Mouse (Mus musculus) limb, embryonic 12.5 days (tissue): ENCODE measurements around the gene Cacnb2. TPM values are rescaled to one million over a fixed set of nuclear protein-coding genes. Genes with fewer than 3 reads are reported as not detected.
A peak's percentile ranks its signal among the peaks of the same experiment; 100 is the strongest.

Source experiments
- ATAC-seq: fragments of 200-750 bp; cut with Nextera tagmentation; 2 replicates; pipeline ENCODE4 v1.8.0; 2017; ENCODE audit warnings: low read depth, moderate TSS enrichment; ENCODE audit not compliant: insufficient number of reproducible peaks, insufficient read depth, low FRiP score, low TSS enrichment
- H3K27ac ChIP-seq: fragments of 300-500 bp; sonication (generic); 2 replicates; pipeline ENCODE4 v1.5.1; 2016; ENCODE audit warnings: mild to moderate bottlenecking, moderate library complexity
- H3K27me3 ChIP-seq: fragments of 300-500 bp; sonication (generic); 2 replicates; pipeline ENCODE4 v1.6.1; 2016; ENCODE audit warnings: mild to moderate bottlenecking, moderate library complexity
- H3K36me3 ChIP-seq: fragments of 300-500 bp; sonication (generic); 2 replicates; pipeline ENCODE4 v1.6.1; 2016; ENCODE audit warnings: mild to moderate bottlenecking, moderate library complexity
- H3K4me1 ChIP-seq: fragments of 300-500 bp; sonication (generic); replicated peaks from 2 replicates; pipeline ENCODE4 v1.6.1; 2016
- H3K4me2 ChIP-seq: fragments of 300-500 bp; sonication (generic); 2 replicates; pipeline ENCODE4 v1.6.1; 2016; ENCODE audit warnings: mild to moderate bottlenecking, moderate library complexity
- H3K4me3 ChIP-seq: fragments of 300-500 bp; sonication (generic); replicated peaks from 2 replicates; pipeline ENCODE4 v1.5.1; 2016; ENCODE audit warnings: mild to moderate bottlenecking
- H3K9ac ChIP-seq: fragments of 300-500 bp; sonication (generic); replicated peaks from 2 replicates; pipeline ENCODE4 v1.6.1; 2016; ENCODE audit warnings: mild to moderate bottlenecking, moderate library complexity
- H3K9me3 ChIP-seq: fragments of 300-500 bp; sonication (generic); 2 replicates; pipeline ENCODE4 v1.6.1; 2016; ENCODE audit warnings: mild to moderate bottlenecking, moderate library complexity
- WGBS: fragments of 180-500 bp; shearing (Covaris S2); methylation state at CpG from one replicate; pipeline ENCODE4 v1.1.7; 2016; 5-methylcytosine and 5-hydroxymethylcytosine counted together
- polyA plus RNA-seq: library from polyadenylated mRNA; unstranded; fragments of >200 nt; fragmentation: Nextera tagmentation; extraction: Ambion mirVana; gene quantifications from 2 replicates; pipeline ENCODE4 v1.2.1, GENCODE M21; 2016

The Cacnb2 gene
- polyA plus RNA-seq, 1 experiment from 2014 or later, result 3.0 TPM

- Histone ChIP-seq H3K27me3 (no peaks in the 10 kb centered on the region), H3K4me1 (no peaks in the 10 kb centered on the region), H3K36me3 (no peaks in the 10 kb centered on the region), H3K9me3 (no peaks in the 10 kb centered on the region), H3K4me2 (no peak overlapping the region), H3K4me3 (no peak overlapping the region), H3K27ac (no peak overlapping the region), H3K9ac (no peak overlapping the region)
- 74% methylated on average over 3 of the region's 3 CpGs for WGBS
- ATAC-seq, result no peak
Observed at GRCm38 (mm10) chr2:14774857-14775495, 172.1 kb downstream of the Cacnb2 start.

- no peak overlapping the region for H3K27ac ChIP-seq
- no peak overlapping the region for H3K9ac ChIP-seq
- H3K9me3 ChIP-seq, result no peaks in the 10 kb centered on the region
- ATAC-seq, result no peak
- no peaks in the 10 kb centered on the region for H3K36me3 ChIP-seq
- no peak overlapping the region for H3K4me2 ChIP-seq
- no peaks in the 10 kb centered on the region for H3K27me3 ChIP-seq
- H3K4me3 ChIP-seq, result no peak overlapping the region
- WGBS, result 88% methylated on average over 2 of the region's 2 CpGs
- H3K4me1 ChIP-seq, result no peaks in the 10 kb centered on the region
Observed at GRCm38 (mm10) chr2:14787983-14788382, 185.1 kb downstream of the Cacnb2 start.

- no peaks in the 10 kb centered on the region for H3K9me3 ChIP-seq
- H3K4me2 ChIP-seq, result no peak overlapping the region
- ATAC-seq, result no peak
- no peak overlapping the region for H3K27ac ChIP-seq
- H3K27me3 ChIP-seq, result no peaks in the 10 kb centered on the region
- no peaks in the 10 kb centered on the region for H3K36me3 ChIP-seq
- H3K9ac ChIP-seq, result no peak overlapping the region
- no peak overlapping the region for H3K4me3 ChIP-seq
- 83% methylated on average over 4 of the region's 4 CpGs for WGBS
- H3K4me1 ChIP-seq, result peaks cover 15% of the 10 kb centered on the region
Observed at GRCm38 (mm10) chr2:14801446-14802046, 198.7 kb downstream of the Cacnb2 start.

GRCm38 (mm10) chr2:14807650-14808347 lies 204.9 kb downstream of the Cacnb2 start:
- peaks cover 20% of the 10 kb centered on the region for H3K4me1 ChIP-seq
- H3K4me3 ChIP-seq, result no peak overlapping the region
- H3K27ac ChIP-seq, result peak overlapping the region; percentile 41; the same call in 1 of the 2 replicates
- H3K36me3 ChIP-seq, result no peaks in the 10 kb centered on the region
- H3K9ac ChIP-seq, result no peak overlapping the region
- no peaks in the 10 kb centered on the region for H3K9me3 ChIP-seq
- H3K27me3 ChIP-seq, result no peaks in the 10 kb centered on the region
- H3K4me2 ChIP-seq, result no peak overlapping the region
- 51% methylated on average over 6 of the region's 6 CpGs for WGBS
- no peak for ATAC-seq

- Histone ChIP-seq H3K4me2 (no peak overlapping the region), H3K9ac (no peak overlapping the region), H3K4me1 (no peaks in the 10 kb centered on the region), H3K4me3 (no peak overlapping the region), H3K36me3 (no peaks in the 10 kb centered on the region), H3K9me3 (no peaks in the 10 kb centered on the region), H3K27me3 (no peaks in the 10 kb centered on the region), H3K27ac (no peak overlapping the region)
- ATAC-seq, result no peak
Observed at GRCm38 (mm10) chr2:14814977-14815376, 212.1 kb downstream of the Cacnb2 start.

GRCm38 (mm10) chr2:14818651-14819050 lies 215.8 kb downstream of the Cacnb2 start:
- WGBS, result 50% methylated on average over 1 of the region's 1 CpGs
- ATAC-seq, result no peak
- Histone ChIP-seq H3K9ac (no peak overlapping the region), H3K4me2 (no peak overlapping the region), H3K4me1 (peaks cover 4% of the 10 kb centered on the region), H3K36me3 (no peaks in the 10 kb centered on the region), H3K4me3 (no peak overlapping the region), H3K27me3 (no peaks in the 10 kb centered on the region), H3K27ac (no peak overlapping the region), H3K9me3 (no peaks in the 10 kb centered on the region)

- Histone ChIP-seq H3K27me3 (no peaks in the 10 kb centered on the region), H3K4me2 (no peak overlapping the region), H3K9ac (no peak overlapping the region), H3K4me3 (no peak overlapping the region), H3K36me3 (no peaks in the 10 kb centered on the region), H3K27ac (no peak overlapping the region), H3K4me1 (peaks cover 4% of the 10 kb centered on the region), H3K9me3 (no peaks in the 10 kb centered on the region)
- ATAC-seq, result no peak
- WGBS, result 84% methylated on average over 2 of the region's 2 CpGs
Observed at GRCm38 (mm10) chr2:14820946-14821345, 218.1 kb downstream of the Cacnb2 start.

GRCm38 (mm10) chr2:14823105-14823504 lies 220.2 kb downstream of the Cacnb2 start:
- peak; percentile 60; the same call in 1 of the 2 replicates for ATAC-seq
- Histone ChIP-seq H3K9ac (no peak overlapping the region), H3K4me2 (no peak overlapping the region), H3K4me3 (no peak overlapping the region), H3K9me3 (no peaks in the 10 kb centered on the region), H3K27ac (no peak overlapping the region), H3K36me3 (no peaks in the 10 kb centered on the region), H3K4me1 (peaks cover 4% of the 10 kb centered on the region), H3K27me3 (no peaks in the 10 kb centered on the region)

GRCm38 (mm10) chr2:14823816-14824348 lies 221.0 kb downstream of the Cacnb2 start:
- peak; percentile 85 for ATAC-seq
- no peak overlapping the region for H3K9ac ChIP-seq
- no peaks in the 10 kb centered on the region for H3K36me3 ChIP-seq
- H3K4me1 ChIP-seq, result peaks cover 9% of the 10 kb centered on the region
- peak overlapping the region; percentile 43 for H3K4me2 ChIP-seq
- WGBS, result 11% methylated on average over 11 of the region's 11 CpGs
- no peaks in the 10 kb centered on the region for H3K9me3 ChIP-seq
- H3K27me3 ChIP-seq, result no peaks in the 10 kb centered on the region
- H3K27ac ChIP-seq, result no peak overlapping the region
- peak overlapping the region; percentile 20 for H3K4me3 ChIP-seq

- Histone ChIP-seq H3K9ac (no peak overlapping the region), H3K27me3 (no peaks in the 10 kb centered on the region), H3K9me3 (no peaks in the 10 kb centered on the region), H3K4me2 (no peak overlapping the region), H3K36me3 (no peaks in the 10 kb centered on the region), H3K4me3 (no peak overlapping the region), H3K4me1 (peaks cover 16% of the 10 kb centered on the region), H3K27ac (no peak overlapping the region)
- WGBS, result 38% methylated on average over 4 of the region's 4 CpGs
- no peak for ATAC-seq
Observed at GRCm38 (mm10) chr2:14825146-14825545, 222.3 kb downstream of the Cacnb2 start.

GRCm38 (mm10) chr2:14829451-14829850 lies 226.6 kb downstream of the Cacnb2 start:
- ATAC-seq, result no peak
- H3K4me3 ChIP-seq, result no peak overlapping the region
- H3K27ac ChIP-seq, result no peak overlapping the region
- H3K9me3 ChIP-seq, result no peaks in the 10 kb centered on the region
- no peaks in the 10 kb centered on the region for H3K36me3 ChIP-seq
- H3K9ac ChIP-seq, result no peak overlapping the region
- WGBS, result 37% methylated on average over 3 of the region's 3 CpGs
- H3K4me1 ChIP-seq, result peaks cover 12% of the 10 kb centered on the region
- H3K4me2 ChIP-seq, result no peak overlapping the region
- no peaks in the 10 kb centered on the region for H3K27me3 ChIP-seq
